Mouse (Mus musculus) cerebellum, adult 2 months (tissue): ENCODE measurements at regions not wholly inside any gene's neighbourhood (a gene's known extent, or its start where the extent isn't known, plus 50 kb on each side); places are given as distances from the start of the nearest gene placed in this dataset.

Experiments
- DNase-seq, 2 experiments: peaks; one replicate each; pipeline ENCODE4 v3.0.0; 2021
- H3K27ac ChIP-seq: fragments of 200-500 bp; 2 replicates; pipeline ENCODE4 v1.5.1; 2012; ENCODE audit warnings: low read length, control low read depth, inconsistent platforms; ENCODE audit not compliant: insufficient read depth
- H3K27me3 ChIP-seq: fragments of 200-500 bp; 2 replicates; pipeline ENCODE4 v1.6.1; 2012; ENCODE audit warnings: inconsistent platforms, mild to moderate bottlenecking, low read length, moderate library complexity; ENCODE audit not compliant: control insufficient read depth, insufficient read depth
- H3K4me1 ChIP-seq: fragments of 200-500 bp; 2 replicates; pipeline ENCODE4 v1.6.1; 2011; ENCODE audit warnings: low read length; ENCODE audit not compliant: control insufficient read depth, insufficient read depth
- H3K4me3 ChIP-seq: fragments of 200-500 bp; replicated peaks from 2 replicates; pipeline ENCODE3; 2011; ENCODE audit warnings: mild to moderate bottlenecking, low read depth, low read length, control low read depth; ENCODE audit not compliant: insufficient read depth
- CTCF ChIP-seq: fragments of 200-500 bp; IDR thresholded peaks from 2 replicates; pipeline ENCODE4 v1.5.1; 2011; ENCODE audit warnings: low read depth, mild to moderate bottlenecking, control low read depth, low read length, moderate library complexity, borderline replicate concordance; ENCODE audit not compliant: insufficient read depth
- POLR2A ChIP-seq: fragments of 200-500 bp; IDR thresholded peaks from 2 replicates; pipeline ENCODE4 v1.6.1; 2011; ENCODE audit warnings: low read length, control low read depth, borderline replicate concordance; ENCODE audit not compliant: insufficient read depth
- WGBS: fragments of 180-500 bp; shearing (Covaris S2); methylation state at CpG from one replicate; pipeline ENCODE4 v1.1.7; 2018; 5-methylcytosine and 5-hydroxymethylcytosine counted together

GRCm38 (mm10) chr5:148720604-148721003 is 168.0 kb upstream of the Ubl3 start:
- no peak for TF ChIP-seq CTCF
- DNase-seq: no peak
- 89% methylated on average over 5 of the region's 5 CpGs for WGBS
- Histone ChIP-seq H3K4me1 (no peaks in the 10 kb centered on the region), H3K27ac (no peak overlapping the region), H3K4me3 (no peak overlapping the region), H3K27me3 (no peaks in the 10 kb centered on the region; the same call in 1 of the 2 replicates)

- Histone ChIP-seq H3K4me3 (no peak overlapping the region), H3K4me1 (no peaks in the 10 kb centered on the region), H3K27ac (no peak overlapping the region), H3K27me3 (no peaks in the 10 kb centered on the region; the same call in 1 of the 2 replicates)
- WGBS: 84% methylated on average over 6 of the region's 6 CpGs
- DNase-seq: no peak
- TF ChIP-seq CTCF (no peak), POLR2A (no peak)
Measured at GRCm38 (mm10) chr5:148716633-148717032, 164.0 kb upstream of the Ubl3 start.

GRCm38 (mm10) chr5:148715218-148715991 is 162.8 kb upstream of the Ubl3 start:
- Histone ChIP-seq H3K27me3 (no peaks in the 10 kb centered on the region; the same call in 1 of the 2 replicates), H3K4me3 (no peak overlapping the region), H3K27ac (no peak overlapping the region), H3K4me1 (no peaks in the 10 kb centered on the region)
- WGBS: 63% methylated on average over 15 of the region's 15 CpGs
- no peak for TF ChIP-seq CTCF
- TF ChIP-seq POLR2A: no peak
- DNase-seq: no peak

GRCm38 (mm10) chr5:148714807-148715206 is 162.2 kb upstream of the Ubl3 start:
- Histone ChIP-seq H3K4me3 (no peak overlapping the region), H3K27me3 (no peaks in the 10 kb centered on the region; the same call in 1 of the 2 replicates), H3K27ac (no peak overlapping the region), H3K4me1 (no peaks in the 10 kb centered on the region)
- 89% methylated on average over 4 of the region's 4 CpGs for WGBS
- TF ChIP-seq POLR2A (no peak), CTCF (no peak)
- DNase-seq: no peak

GRCm38 (mm10) chr5:148713796-148714195 is 161.2 kb upstream of the Ubl3 start:
- no peak overlapping the region for H3K27ac ChIP-seq
- no peaks in the 10 kb centered on the region for H3K4me1 ChIP-seq
- H3K27me3 ChIP-seq: no peaks in the 10 kb centered on the region; the same call in 1 of the 2 replicates
- no peak for DNase-seq
- WGBS: 27% methylated on average over 5 of the region's 5 CpGs
- no peak overlapping the region for H3K4me3 ChIP-seq
- TF ChIP-seq CTCF (no peak), POLR2A (no peak)

GRCm38 (mm10) chr5:148713039-148713438 is 160.4 kb upstream of the Ubl3 start:
- Histone ChIP-seq H3K4me3 (no peak overlapping the region), H3K27me3 (no peaks in the 10 kb centered on the region; the same call in 1 of the 2 replicates), H3K27ac (no peak overlapping the region), H3K4me1 (no peaks in the 10 kb centered on the region)
- no peak for DNase-seq
- TF ChIP-seq POLR2A (no peak), CTCF (no peak)

- H3K27ac ChIP-seq: no peak overlapping the region
- no peaks in the 10 kb centered on the region for H3K4me1 ChIP-seq
- no peaks in the 10 kb centered on the region; the same call in 1 of the 2 replicates for H3K27me3 ChIP-seq
- 87% methylated on average over 5 of the region's 5 CpGs for WGBS
- no peak for DNase-seq
- no peak overlapping the region for H3K4me3 ChIP-seq
- no peak for TF ChIP-seq CTCF
- no peak for TF ChIP-seq POLR2A
Measured at GRCm38 (mm10) chr5:148711570-148711969, 159.0 kb upstream of the Ubl3 start.

- Histone ChIP-seq H3K27me3 (no peaks in the 10 kb centered on the region; the same call in 1 of the 2 replicates), H3K27ac (no peak overlapping the region), H3K4me1 (no peaks in the 10 kb centered on the region), H3K4me3 (no peak overlapping the region)
- DNase-seq: no peak
- 34% methylated on average over 10 of the region's 10 CpGs for WGBS
- TF ChIP-seq CTCF (no peak), POLR2A (no peak)
Measured at GRCm38 (mm10) chr5:148709111-148709771, 156.7 kb upstream of the Ubl3 start.
